Mouse (Mus musculus): ENCODE measurements at regions not wholly inside any gene's neighbourhood (a gene's known extent, or its start where the extent isn't known, plus 50 kb on each side); places are given as distances from the start of the nearest gene placed in this dataset.
A peak's percentile ranks its signal among the peaks of the same experiment; 100 is the strongest.

- no peak for ATAC-seq (replicated peaks; ENCODE audit: low FRiP score, low TSS enrichment, low read depth)
- Histone ChIP-seq H3K27ac (ENCODE audit: low read depth) (no peak overlapping the region), H3K27me3 (replicated peaks; ENCODE audit: control insufficient read depth, insufficient read depth, low read length) (no peaks in the 10 kb centered on the region), H3K4me3 (ENCODE audit: low read depth, low read length) (no peak overlapping the region), H3K9me3 (ENCODE audit: control insufficient read depth, low read length) (no peaks in the 10 kb centered on the region), H3K4me1 (replicated peaks; ENCODE audit: control insufficient read depth, insufficient read depth, low read length) (no peaks in the 10 kb centered on the region), H3K36me3 (ENCODE audit: control insufficient read depth, insufficient read depth, low read length) (no peaks in the 10 kb centered on the region), H3K4me2 (ENCODE audit: low read length) (no peak overlapping the region), H3K9ac (ENCODE audit: low read length) (no peak overlapping the region)
- WGBS, result 81% methylated on average over 8 of the region's 8 CpGs
- DNase-seq (ENCODE audit: low spot score), result no peak
These were observed 74.4 kb upstream of the Lpp start for GRCm38 (mm10) chr16:24318723-24319437.

GRCm38 (mm10) chr16:24313544-24314326 is 79.6 kb upstream of the Lpp start:
- H3K27ac ChIP-seq (ENCODE audit: low read depth), result peak overlapping the region; percentile 40; the same call in 1 of the 2 replicates
- no peak overlapping the region for H3K4me3 ChIP-seq (ENCODE audit: low read depth, low read length)
- no peak overlapping the region for H3K9ac ChIP-seq (ENCODE audit: low read length)
- no peaks in the 10 kb centered on the region for H3K9me3 ChIP-seq (ENCODE audit: control insufficient read depth, low read length)
- peak; percentile 82 for ATAC-seq (replicated peaks; ENCODE audit: low FRiP score, low TSS enrichment, low read depth)
- no peaks in the 10 kb centered on the region for H3K27me3 ChIP-seq (replicated peaks; ENCODE audit: control insufficient read depth, insufficient read depth, low read length)
- no peak overlapping the region for H3K4me2 ChIP-seq (ENCODE audit: low read length)
- WGBS, result 47% methylated on average over 7 of the region's 7 CpGs
- no peaks in the 10 kb centered on the region for H3K4me1 ChIP-seq (replicated peaks; ENCODE audit: control insufficient read depth, insufficient read depth, low read length)
- no peaks in the 10 kb centered on the region for H3K36me3 ChIP-seq (ENCODE audit: control insufficient read depth, insufficient read depth, low read length)
- DNase-seq (ENCODE audit: low spot score), result peak; percentile 58

- WGBS, result 97% methylated on average over 1 of the region's 1 CpGs
- Histone ChIP-seq H3K27ac (ENCODE audit: low read depth) (no peak overlapping the region), H3K4me3 (ENCODE audit: low read depth, low read length) (no peak overlapping the region), H3K4me2 (ENCODE audit: low read length) (no peak overlapping the region), H3K9ac (ENCODE audit: low read length) (no peak overlapping the region), H3K36me3 (ENCODE audit: control insufficient read depth, insufficient read depth, low read length) (no peaks in the 10 kb centered on the region), H3K4me1 (replicated peaks; ENCODE audit: control insufficient read depth, insufficient read depth, low read length) (no peaks in the 10 kb centered on the region), H3K9me3 (ENCODE audit: control insufficient read depth, low read length) (no peaks in the 10 kb centered on the region), H3K27me3 (replicated peaks; ENCODE audit: control insufficient read depth, insufficient read depth, low read length) (no peaks in the 10 kb centered on the region)
- ATAC-seq (replicated peaks; ENCODE audit: low FRiP score, low TSS enrichment, low read depth), result no peak
- no peak for DNase-seq (ENCODE audit: low spot score)
These were observed 87.9 kb upstream of the Lpp start for GRCm38 (mm10) chr16:24305391-24305790.

GRCm38 (mm10) chr16:24296790-24297189 is 96.5 kb upstream of the Lpp start:
- H3K9ac ChIP-seq (ENCODE audit: low read length), result no peak overlapping the region
- no peaks in the 10 kb centered on the region for H3K27me3 ChIP-seq (replicated peaks; ENCODE audit: control insufficient read depth, insufficient read depth, low read length)
- H3K4me1 ChIP-seq (replicated peaks; ENCODE audit: control insufficient read depth, insufficient read depth, low read length), result 0 out of 2 replicates have a peak, but pooled peaks cover 3% of the 10 kb centered on the region
- no peak overlapping the region for H3K4me2 ChIP-seq (ENCODE audit: low read length)
- no peaks in the 10 kb centered on the region for H3K36me3 ChIP-seq (ENCODE audit: control insufficient read depth, insufficient read depth, low read length)
- no peak overlapping the region for H3K4me3 ChIP-seq (ENCODE audit: low read depth, low read length)
- no peak overlapping the region; the same call in 1 of the 2 replicates for H3K27ac ChIP-seq (ENCODE audit: low read depth)
- 29% methylated on average over 3 of the region's 3 CpGs for WGBS
- no peak for DNase-seq (ENCODE audit: low spot score)
- no peak; the same call in 1 of the 2 replicates for ATAC-seq (replicated peaks; ENCODE audit: low FRiP score, low TSS enrichment, low read depth)
- no peaks in the 10 kb centered on the region for H3K9me3 ChIP-seq (ENCODE audit: control insufficient read depth, low read length)

GRCm38 (mm10) chr16:24295626-24296440 is 97.5 kb upstream of the Lpp start:
- Histone ChIP-seq H3K27ac (ENCODE audit: low read depth) (no peak overlapping the region; the same call in 1 of the 2 replicates), H3K9me3 (ENCODE audit: control insufficient read depth, low read length) (no peaks in the 10 kb centered on the region), H3K4me3 (ENCODE audit: low read depth, low read length) (no peak overlapping the region), H3K27me3 (replicated peaks; ENCODE audit: control insufficient read depth, insufficient read depth, low read length) (no peaks in the 10 kb centered on the region), H3K4me2 (ENCODE audit: low read length) (peak overlapping the region; percentile 28; the same call in 1 of the 2 replicates), H3K36me3 (ENCODE audit: control insufficient read depth, insufficient read depth, low read length) (no peaks in the 10 kb centered on the region), H3K9ac (ENCODE audit: low read length) (no peak overlapping the region), H3K4me1 (replicated peaks; ENCODE audit: control insufficient read depth, insufficient read depth, low read length) (0 out of 2 replicates have a peak, but pooled peaks cover 3% of the 10 kb centered on the region)
- DNase-seq (ENCODE audit: low spot score) (peak; percentile 67), ATAC-seq (replicated peaks; ENCODE audit: low FRiP score, low TSS enrichment, low read depth) (0 out of 2 replicates have a peak, but pooled peaks have one; percentile 27)
- 60% methylated on average over 7 of the region's 7 CpGs for WGBS

GRCm38 (mm10) chr16:24284215-24284614 is 109.1 kb upstream of the Lpp start:
- 57% methylated on average over 3 of the region's 3 CpGs for WGBS
- H3K4me1 ChIP-seq (replicated peaks; ENCODE audit: control insufficient read depth, insufficient read depth, low read length), result peaks cover 9% of the 10 kb centered on the region; the same call in 1 of the 2 replicates
- no peaks in the 10 kb centered on the region for H3K27me3 ChIP-seq (replicated peaks; ENCODE audit: control insufficient read depth, insufficient read depth, low read length)
- no peak overlapping the region for H3K4me2 ChIP-seq (ENCODE audit: low read length)
- no peaks in the 10 kb centered on the region for H3K36me3 ChIP-seq (ENCODE audit: control insufficient read depth, insufficient read depth, low read length)
- no peak overlapping the region for H3K4me3 ChIP-seq (ENCODE audit: low read depth, low read length)
- no peaks in the 10 kb centered on the region for H3K9me3 ChIP-seq (ENCODE audit: control insufficient read depth, low read length)
- H3K9ac ChIP-seq (ENCODE audit: low read length), result no peak overlapping the region
- H3K27ac ChIP-seq (ENCODE audit: low read depth), result no peak overlapping the region
- DNase-seq (ENCODE audit: low spot score) (no peak), ATAC-seq (replicated peaks; ENCODE audit: low FRiP score, low TSS enrichment, low read depth) (no peak)

GRCm38 (mm10) chr16:24282194-24282683 is 111.1 kb upstream of the Lpp start:
- Histone ChIP-seq H3K4me3 (ENCODE audit: low read depth, low read length) (no peak overlapping the region), H3K9ac (ENCODE audit: low read length) (no peak overlapping the region), H3K4me1 (replicated peaks; ENCODE audit: control insufficient read depth, insufficient read depth, low read length) (peaks cover 9% of the 10 kb centered on the region; the same call in 1 of the 2 replicates), H3K27ac (ENCODE audit: low read depth) (peak overlapping the region; percentile 36), H3K27me3 (replicated peaks; ENCODE audit: control insufficient read depth, insufficient read depth, low read length) (no peaks in the 10 kb centered on the region), H3K4me2 (ENCODE audit: low read length) (no peak overlapping the region), H3K9me3 (ENCODE audit: control insufficient read depth, low read length) (no peaks in the 10 kb centered on the region), H3K36me3 (ENCODE audit: control insufficient read depth, insufficient read depth, low read length) (no peaks in the 10 kb centered on the region)
- WGBS, result 18% methylated on average over 6 of the region's 6 CpGs
- ATAC-seq (replicated peaks; ENCODE audit: low FRiP score, low TSS enrichment, low read depth) (peak; percentile 86), DNase-seq (ENCODE audit: low spot score) (peak; percentile 76)

GRCm38 (mm10) chr16:24281561-24281960 is 111.7 kb upstream of the Lpp start:
- H3K9me3 ChIP-seq (ENCODE audit: control insufficient read depth, low read length), result no peaks in the 10 kb centered on the region
- WGBS, result 81% methylated on average over 5 of the region's 5 CpGs
- no peaks in the 10 kb centered on the region for H3K27me3 ChIP-seq (replicated peaks; ENCODE audit: control insufficient read depth, insufficient read depth, low read length)
- DNase-seq (ENCODE audit: low spot score) (no peak), ATAC-seq (replicated peaks; ENCODE audit: low FRiP score, low TSS enrichment, low read depth) (no peak)
- H3K4me1 ChIP-seq (replicated peaks; ENCODE audit: control insufficient read depth, insufficient read depth, low read length), result peaks cover 9% of the 10 kb centered on the region; the same call in 1 of the 2 replicates
- H3K4me2 ChIP-seq (ENCODE audit: low read length), result no peak overlapping the region
- H3K36me3 ChIP-seq (ENCODE audit: control insufficient read depth, insufficient read depth, low read length), result no peaks in the 10 kb centered on the region
- peak overlapping the region; percentile 36 for H3K27ac ChIP-seq (ENCODE audit: low read depth)
- no peak overlapping the region for H3K9ac ChIP-seq (ENCODE audit: low read length)
- H3K4me3 ChIP-seq (ENCODE audit: low read depth, low read length), result no peak overlapping the region

All from intestine, embryonic 14.5 days (tissue).